Mouse (Mus musculus) left cerebral cortex, postnatal 25 days (tissue): ENCODE results near the gene F2. TPM values are rescaled to one million over a fixed set of nuclear protein-coding genes. Genes with fewer than 3 reads are reported as not detected.
A peak's percentile ranks its signal among the peaks of the same experiment; 100 is the strongest.

Experiments
- DNase-seq, 2 experiments: peaks; one replicate each; pipeline ENCODE4 v3.0.0; 2022; ENCODE audit warnings: low spot score in 2 of 2, mixed read lengths in 1 of 2
- intact Hi-C: fragments of 180-260 bp; cut with DNase I; formaldehyde crosslinking; loops from one replicate; pipeline ENCODE4 v1.15.1; 2025
- total RNA-seq, 2 experiments: library from RNA; stranded (reverse); gene quantifications; 2 replicates each; pipeline ENCODE4 v1.2.3; 2021

The F2 gene
- under 1 TPM in 1 of 2 experiments, not detected in 1; 0.16 TPM for total RNA-seq

GRCm38 (mm10) chr2:91636229-91636628 is at the start of gene F2:
Gene F2, minus strand, starts transcription at chr2:91636414.
- no peak for DNase-seq
- intact Hi-C loops: no loop called here

GRCm38 (mm10) chr2:91683919-91684318 is 47.7 kb upstream of the F2 start:
- DNase-seq: peak in 1 of 2 experiments; percentile 43
- intact Hi-C loops: no loop called here

GRCm38 (mm10) chr2:91682850-91683249 is 46.6 kb upstream of the F2 start:
- DNase-seq: peak; percentile 54 to 82
- intact Hi-C loops: no loop called here

- intact Hi-C loops: no loop called here
- DNase-seq: no peak
Measured at GRCm38 (mm10) chr2:91676961-91677360, 40.7 kb upstream of the F2 start.

GRCm38 (mm10) chr2:91676420-91676819 is 40.2 kb upstream of the F2 start:
- intact Hi-C loops: no loop called here
- DNase-seq: no peak

GRCm38 (mm10) chr2:91674895-91675294 is 38.7 kb upstream of the F2 start:
- DNase-seq: peak; percentile 45 to 80
- intact Hi-C loops: no loop called here

GRCm38 (mm10) chr2:91673587-91673986 is 37.4 kb upstream of the F2 start:
- DNase-seq: no peak
- intact Hi-C loops: no loop called here

- intact Hi-C loops: no loop called here
- no peak for DNase-seq
Measured at GRCm38 (mm10) chr2:91670038-91670437, 33.8 kb upstream of the F2 start.

GRCm38 (mm10) chr2:91669326-91669725 is 33.1 kb upstream of the F2 start:
- no peak for DNase-seq

GRCm38 (mm10) chr2:91667747-91668146 is 31.5 kb upstream of the F2 start:
- intact Hi-C loops: no loop called here
- DNase-seq: no peak

More at GRCm38 (mm10) chr2:91669326-91669725, 33.1 kb upstream of the F2 start:
- intact Hi-C loops: no loop called here

- DNase-seq: no peak
- intact Hi-C loops: no loop called here
Measured at GRCm38 (mm10) chr2:91666386-91666910, 30.2 kb upstream of the F2 start.

- DNase-seq: peak in 1 of 2 experiments; percentile 37
- intact Hi-C loops: no loop called here
Measured at GRCm38 (mm10) chr2:91664780-91665179, 28.6 kb upstream of the F2 start.

GRCm38 (mm10) chr2:91660981-91661380 is 24.8 kb upstream of the F2 start:
- no peak for DNase-seq
- intact Hi-C loops: no loop called here

GRCm38 (mm10) chr2:91659657-91660056 is 23.4 kb upstream of the F2 start:
- DNase-seq: no peak
- intact Hi-C loops: no loop called here

- intact Hi-C loops: no loop called here
- DNase-seq: no peak
Measured at GRCm38 (mm10) chr2:91656774-91657173, 20.6 kb upstream of the F2 start.

GRCm38 (mm10) chr2:91655827-91656226 is 19.6 kb upstream of the F2 start:
- no peak for DNase-seq
- intact Hi-C loops: no loop called here

- DNase-seq: no peak
- intact Hi-C loops: no loop called here
Measured at GRCm38 (mm10) chr2:91655388-91655787, 19.2 kb upstream of the F2 start.

- peak; percentile 45 to 81 for DNase-seq
- intact Hi-C loops: no loop called here
Measured at GRCm38 (mm10) chr2:91652863-91653262, 16.6 kb upstream of the F2 start.

- no peak for DNase-seq
- intact Hi-C loops: no loop called here
Measured at GRCm38 (mm10) chr2:91651458-91652258, 15.4 kb upstream of the F2 start.

GRCm38 (mm10) chr2:91650360-91650995 is 14.3 kb upstream of the F2 start:
- intact Hi-C loops: no loop called here

More at GRCm38 (mm10) chr2:91650360-91650995, 14.3 kb upstream of the F2 start:
- DNase-seq: no peak
